Mouse (Mus musculus) adrenal gland, postnatal 25 days (tissue): Measurements from ENCODE around the gene Mgst2. TPM values are rescaled to one million over a fixed set of nuclear protein-coding genes. Genes with fewer than 3 reads are reported as not detected.

Experiments
- DNase-seq: peaks from one replicate; pipeline ENCODE4 v3.0.0; 2021; ENCODE audit warnings: mixed read lengths
- long read RNA-seq: library from polyadenylated mRNA; stranded (forward); transcript quantifications from one replicate; pipeline ENCODE4 v2.0.0, GENCODE M21; 2021
- total RNA-seq: library from RNA; stranded (reverse); gene quantifications from 2 replicates; pipeline ENCODE4 v1.2.3, GENCODE M21; 2021

Gene Mgst2
- 220 and 309 TPM in 2 replicates for total RNA-seq
- long read RNA-seq, transcript Mgst2-201 (5 exons, 603 nt) = major isoform, 32 of 60 reads
- long read RNA-seq, partial matches to known transcripts = 28 of 60 reads
- long read RNA-seq, other reads (novel, unspliced or antisense) = 0 of 60 reads

- DNase-seq = no peak
Measured at GRCm38 (mm10) chr3:51660060-51660459, at the start of gene Mgst2. Mgst2 (plus strand) TSS chr3:51660360.

- DNase-seq = peak; percentile 78
Measured at GRCm38 (mm10) chr3:51611972-51612371, 48.2 kb upstream of the Mgst2 start.

- DNase-seq = no peak
Measured at GRCm38 (mm10) chr3:51612398-51613356, 47.5 kb upstream of the Mgst2 start.

- DNase-seq = no peak
Measured at GRCm38 (mm10) chr3:51614278-51614677, 45.9 kb upstream of the Mgst2 start.

GRCm38 (mm10) chr3:51623956-51624355 is 36.2 kb upstream of the Mgst2 start:
- DNase-seq = no peak

GRCm38 (mm10) chr3:51627741-51628140 is 32.4 kb upstream of the Mgst2 start:
- peak; percentile 34 for DNase-seq

GRCm38 (mm10) chr3:51628977-51629376 is 31.2 kb upstream of the Mgst2 start:
- no peak for DNase-seq

GRCm38 (mm10) chr3:51630746-51631145 is 29.4 kb upstream of the Mgst2 start:
- DNase-seq = no peak

GRCm38 (mm10) chr3:51631971-51632370 is 28.2 kb upstream of the Mgst2 start:
- DNase-seq = no peak

- no peak for DNase-seq
Measured at GRCm38 (mm10) chr3:51634451-51634850, 25.7 kb upstream of the Mgst2 start.

GRCm38 (mm10) chr3:51635960-51636359 is 24.2 kb upstream of the Mgst2 start:
- DNase-seq = no peak

GRCm38 (mm10) chr3:51636700-51637099 is 23.5 kb upstream of the Mgst2 start:
- no peak for DNase-seq

GRCm38 (mm10) chr3:51637326-51637725 is 22.8 kb upstream of the Mgst2 start:
- DNase-seq = no peak

GRCm38 (mm10) chr3:51638260-51638659 is 21.9 kb upstream of the Mgst2 start:
- no peak for DNase-seq

- DNase-seq = no peak
Measured at GRCm38 (mm10) chr3:51645484-51645883, 14.7 kb upstream of the Mgst2 start.

- DNase-seq = no peak
Measured at GRCm38 (mm10) chr3:51646301-51646700, 13.9 kb upstream of the Mgst2 start.

- no peak for DNase-seq
Measured at GRCm38 (mm10) chr3:51647356-51647755, 12.8 kb upstream of the Mgst2 start.

- DNase-seq = peak; percentile 75
Measured at GRCm38 (mm10) chr3:51648037-51648664, 12.0 kb upstream of the Mgst2 start.

- DNase-seq = no peak
Measured at GRCm38 (mm10) chr3:51649426-51649825, 10.7 kb upstream of the Mgst2 start.

GRCm38 (mm10) chr3:51649986-51650385 is 10.2 kb upstream of the Mgst2 start:
- no peak for DNase-seq

- no peak for DNase-seq
Measured at GRCm38 (mm10) chr3:51651149-51651548, 9.0 kb upstream of the Mgst2 start.

- peak; percentile 78 for DNase-seq
Measured at GRCm38 (mm10) chr3:51652292-51652691, 7.9 kb upstream of the Mgst2 start.

- DNase-seq = peak; percentile 49
Measured at GRCm38 (mm10) chr3:51652701-51653100, 7.5 kb upstream of the Mgst2 start.
